Mouse (Mus musculus) frontal cortex, postnatal 25 days (tissue): ENCODE data around the gene Tgm4.

Experiments
- DNase-seq, 2 experiments: peaks; one replicate each; pipeline ENCODE4 v3.0.0; 2022; ENCODE audit warnings: low spot score in 2 of 2

Gene Tgm4

DNA sequence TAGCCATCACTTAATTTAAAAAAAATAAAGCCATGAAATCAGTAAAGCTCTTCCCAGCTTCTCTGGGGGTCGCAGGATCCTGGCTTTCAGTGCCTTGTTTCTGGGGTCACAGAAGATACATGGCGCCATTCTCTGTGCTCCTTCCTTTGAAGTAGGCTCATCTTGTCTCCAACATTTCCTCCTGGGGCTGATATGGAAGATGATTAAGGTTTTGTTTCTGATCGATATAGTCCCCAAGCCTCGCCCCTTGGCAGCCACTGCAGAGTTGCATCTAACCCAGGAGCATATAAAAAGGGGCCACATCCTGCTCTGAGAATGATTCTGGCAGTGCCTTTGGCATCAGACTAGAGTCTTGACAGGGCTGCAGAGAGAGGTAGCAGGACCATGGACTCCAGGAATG is at the start of gene Tgm4:
Gene Tgm4, plus strand, starts transcription at position 301 of the 400 bp plus-strand sequence.
- no peak for DNase-seq

DNA sequence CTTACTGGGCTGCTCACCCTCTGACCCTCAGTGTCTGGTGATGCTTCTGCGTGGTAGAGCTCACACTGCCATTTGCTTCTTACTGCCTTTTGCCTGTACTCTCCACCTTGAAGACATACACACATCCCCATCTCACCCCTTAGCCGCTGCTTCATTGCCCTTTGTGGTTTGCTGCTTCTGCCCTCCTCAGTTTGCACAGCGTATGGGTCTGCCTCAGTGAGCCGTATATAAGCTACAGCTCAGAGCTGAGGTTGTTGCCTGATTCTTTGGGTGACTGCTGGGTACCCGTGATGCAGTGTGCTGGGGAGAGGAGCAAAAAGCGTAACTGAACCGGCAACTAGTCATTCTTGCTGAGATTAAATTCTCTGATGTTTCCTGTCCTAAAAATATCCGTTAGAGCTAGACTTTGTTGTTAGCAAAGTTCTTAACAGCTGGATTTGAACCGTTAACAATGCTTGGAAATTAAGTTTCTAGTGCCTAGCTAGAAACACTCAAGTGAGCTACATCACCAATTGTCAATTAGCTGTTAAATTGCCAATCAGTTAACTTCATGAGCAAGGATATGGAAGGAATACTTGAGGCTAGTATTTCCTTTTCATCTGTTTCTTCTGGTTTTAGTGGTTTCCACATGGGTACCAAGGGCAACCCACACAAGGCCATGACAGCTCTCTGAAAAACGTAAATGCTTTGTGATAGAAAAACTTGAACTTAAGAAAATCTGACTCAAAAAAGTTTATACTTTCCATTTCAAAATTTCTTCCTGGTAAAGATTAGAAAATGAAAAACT is 35.9 kb upstream of the Tgm4 start:
- no peak for DNase-seq

DNA sequence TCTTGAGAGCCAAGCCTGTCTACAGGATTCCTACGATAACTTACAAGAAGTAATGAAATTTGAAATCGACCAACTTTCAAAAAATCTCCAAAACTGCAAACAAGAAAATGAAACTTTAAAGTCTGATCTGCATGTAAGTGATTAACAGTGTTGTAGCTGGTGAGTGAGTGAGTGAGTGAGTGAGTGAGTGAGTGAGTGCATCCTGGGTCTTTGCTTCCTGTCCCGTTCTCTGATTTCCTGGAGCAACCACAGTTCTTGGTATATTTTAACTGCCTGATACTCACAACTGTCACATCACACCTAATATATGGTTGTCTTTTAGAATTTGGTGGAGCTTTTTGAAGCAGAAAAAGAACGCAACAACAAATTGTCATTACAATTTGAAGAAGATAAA is 35.3 kb upstream of the Tgm4 start:
- DNase-seq, result no peak

DNA sequence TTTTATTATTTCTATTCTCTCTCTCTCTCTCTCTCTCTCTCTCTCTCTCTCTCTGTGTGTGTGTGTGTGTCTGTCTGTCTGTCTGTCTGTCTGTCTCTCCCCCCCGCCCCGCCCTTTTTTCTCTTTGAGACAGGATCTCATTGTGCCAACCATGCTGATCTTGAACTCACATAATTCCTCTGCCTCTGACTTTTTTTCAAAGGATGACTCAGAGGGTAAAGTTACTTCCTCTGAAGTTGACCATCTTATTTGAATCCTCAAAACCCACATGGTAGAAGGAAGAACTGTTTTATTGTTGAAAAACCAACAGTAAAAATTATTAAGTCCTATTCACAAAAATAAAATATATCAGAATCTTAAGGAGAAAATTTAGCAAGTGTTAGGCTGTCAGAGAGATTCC is 29.8 kb upstream of the Tgm4 start:
- no peak for DNase-seq

DNA sequence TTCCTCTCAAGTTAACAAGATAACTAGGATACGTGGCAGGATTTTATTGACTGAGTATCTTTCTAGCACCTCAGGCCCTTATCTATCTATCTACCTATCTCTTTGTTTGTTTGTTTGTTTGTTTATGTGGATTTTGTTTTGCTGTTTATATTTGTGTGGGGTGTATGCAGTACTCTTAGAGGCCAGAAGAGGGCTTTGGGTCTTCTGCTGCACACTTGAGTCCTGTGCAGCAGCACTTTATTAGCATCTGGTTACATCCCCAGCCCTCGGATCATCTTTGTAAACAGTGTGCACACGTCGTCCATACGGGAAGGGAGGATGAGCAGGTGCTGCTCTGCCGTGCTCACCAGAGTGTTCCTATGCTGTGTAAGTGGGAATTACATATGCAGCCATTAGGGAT is 28.5 kb upstream of the Tgm4 start:
- no peak for DNase-seq

DNA sequence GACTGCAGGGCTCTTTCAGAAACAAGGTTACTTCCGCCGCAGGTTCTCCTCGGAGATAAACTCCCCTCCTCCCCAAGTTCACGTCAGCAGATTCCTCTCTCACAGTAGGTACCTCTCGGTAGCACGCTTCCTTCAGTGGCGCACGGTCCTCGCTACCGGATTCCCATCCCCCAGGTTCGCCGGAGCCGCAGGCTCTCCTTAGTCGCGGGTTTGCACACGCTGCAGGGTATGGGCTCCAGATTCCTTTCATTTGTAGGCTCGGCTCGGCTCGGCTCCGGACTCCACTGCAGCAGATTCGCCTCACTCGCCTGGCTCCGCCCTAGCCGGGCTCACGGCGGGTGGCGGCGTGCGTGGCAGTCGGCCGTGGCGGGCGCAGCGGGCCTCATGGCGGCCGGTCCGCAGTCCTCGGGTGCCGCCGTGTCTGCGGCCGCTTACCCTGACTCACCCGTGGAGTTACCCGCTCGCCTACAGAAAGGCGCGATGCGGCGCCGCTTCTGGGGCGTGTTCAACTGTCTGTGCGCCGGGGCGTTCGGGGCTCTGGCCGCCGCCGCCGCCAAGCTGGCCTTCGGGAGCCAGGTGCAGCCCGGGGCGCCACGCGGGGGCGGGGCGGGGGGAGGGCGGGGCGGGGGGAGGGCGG is 13.4 kb upstream of the Tgm4 start, which contains the start of gene Tmem42:
Gene Tmem42, plus strand, starts transcription at position 332 of the 637 bp plus-strand sequence.
- DNase-seq, result peak; percentile 72 to 73

DNA sequence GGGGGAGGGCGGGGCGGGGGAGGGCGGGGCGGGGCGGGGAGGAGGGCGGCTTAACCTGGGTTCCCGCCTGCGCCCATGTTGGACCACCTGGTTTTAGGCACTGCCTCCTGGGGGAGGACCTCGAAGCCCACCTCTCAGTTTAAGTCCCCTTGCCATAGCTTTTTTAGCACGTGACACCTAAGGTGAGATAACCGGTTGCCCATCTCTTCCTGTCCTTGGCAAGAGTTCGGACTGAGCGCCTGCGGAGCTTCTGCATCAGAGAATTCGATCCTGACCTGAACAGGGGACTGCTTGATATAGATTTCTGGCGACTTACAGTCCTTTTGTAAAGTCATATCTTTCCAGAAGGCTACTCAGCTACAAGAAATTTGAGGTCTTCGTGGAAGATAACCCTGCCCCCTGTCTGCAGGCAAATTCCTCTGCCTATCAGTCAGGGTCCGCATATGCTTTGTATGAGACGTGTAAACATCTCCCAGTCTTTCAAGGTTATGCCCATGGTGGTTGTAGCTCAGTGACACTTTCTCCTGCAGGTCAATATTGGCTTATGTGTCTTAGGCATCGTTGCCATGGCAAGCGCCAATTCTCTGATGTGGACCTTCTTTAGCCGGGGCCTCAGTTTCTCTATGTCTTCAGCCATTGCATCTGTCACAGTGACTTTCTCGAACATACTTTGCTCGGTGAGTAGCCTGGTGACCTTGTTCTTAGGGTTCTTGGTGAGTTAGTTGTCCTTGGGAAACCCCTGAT is 12.7 kb upstream of the Tgm4 start:
- DNase-seq, result no peak

DNA sequence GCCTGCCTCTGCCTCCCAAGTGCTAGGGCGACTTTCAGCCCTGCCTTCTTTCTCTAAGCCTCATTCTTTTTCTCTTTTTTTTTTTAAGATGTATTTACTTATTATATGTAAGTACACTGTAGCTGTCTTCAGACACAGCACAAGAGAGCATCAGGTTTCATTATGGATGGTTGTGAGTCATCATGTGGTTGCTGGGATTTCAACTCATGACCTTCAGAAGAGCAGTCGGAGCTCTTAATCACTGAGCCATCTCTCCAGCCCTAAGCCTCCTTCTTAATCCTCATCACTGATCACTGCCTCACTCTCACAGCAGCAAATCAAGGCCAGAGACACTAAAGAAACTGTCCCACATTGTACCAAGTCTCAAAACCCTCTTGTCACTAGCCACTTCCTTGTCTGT is 10.3 kb upstream of the Tgm4 start:
- DNase-seq, result no peak

DNA sequence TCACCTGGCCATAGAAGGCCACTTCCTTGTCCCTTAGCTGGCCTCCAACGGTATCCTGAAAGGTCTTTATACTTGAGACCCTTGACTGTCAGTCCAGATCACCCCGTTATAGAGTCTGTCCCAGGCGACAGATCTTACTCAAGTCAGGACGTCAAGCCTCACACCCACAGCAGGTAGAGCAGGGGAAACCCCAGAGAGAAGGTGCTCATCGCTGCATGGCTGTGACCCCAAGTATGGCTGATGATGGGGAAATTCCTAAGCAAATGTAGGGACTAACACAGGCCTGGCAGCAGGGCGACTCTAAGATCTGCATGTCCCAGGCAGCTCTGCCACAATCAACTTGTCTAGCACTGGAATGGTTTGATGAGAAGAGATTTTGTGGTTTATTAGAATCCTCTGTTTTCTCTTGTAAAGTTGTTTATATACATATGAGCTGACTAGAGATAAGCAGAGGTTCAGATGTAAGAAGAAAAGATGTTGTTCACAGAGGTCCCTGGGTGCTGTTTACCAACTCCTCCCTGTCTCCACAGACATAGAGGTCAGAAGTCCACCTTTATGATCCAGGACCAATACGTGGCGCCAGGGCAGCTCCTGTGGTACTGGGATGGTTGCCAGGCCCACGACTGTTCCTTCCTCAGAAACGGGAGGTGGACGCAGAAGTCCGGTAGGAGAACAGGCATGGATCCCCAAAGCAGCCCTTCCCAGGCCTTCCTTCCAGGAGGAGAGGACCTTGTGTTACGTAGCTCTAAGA is 2.9 kb upstream of the Tgm4 start:
- no peak for DNase-seq

DNA sequence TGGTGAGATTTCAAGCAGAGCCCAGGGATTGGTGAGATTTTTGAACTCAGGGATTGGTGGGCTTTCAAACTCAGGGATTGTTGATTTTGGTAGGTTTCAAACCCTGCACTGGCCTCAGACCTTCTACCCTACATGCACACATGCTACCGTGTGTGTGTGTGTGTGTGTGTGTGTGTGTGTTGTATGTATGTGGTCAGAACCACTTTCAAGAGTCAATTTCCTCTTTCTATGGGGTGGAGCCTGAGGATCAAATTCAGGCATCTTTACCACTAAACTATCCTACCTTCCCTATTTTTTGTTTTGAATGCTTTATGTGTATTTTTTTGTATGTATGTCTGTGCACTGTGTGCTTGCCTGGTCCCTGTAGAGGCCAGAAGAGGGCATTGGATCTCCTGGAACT is 13.1 kb downstream of the Tgm4 start:
- no peak for DNase-seq

DNA sequence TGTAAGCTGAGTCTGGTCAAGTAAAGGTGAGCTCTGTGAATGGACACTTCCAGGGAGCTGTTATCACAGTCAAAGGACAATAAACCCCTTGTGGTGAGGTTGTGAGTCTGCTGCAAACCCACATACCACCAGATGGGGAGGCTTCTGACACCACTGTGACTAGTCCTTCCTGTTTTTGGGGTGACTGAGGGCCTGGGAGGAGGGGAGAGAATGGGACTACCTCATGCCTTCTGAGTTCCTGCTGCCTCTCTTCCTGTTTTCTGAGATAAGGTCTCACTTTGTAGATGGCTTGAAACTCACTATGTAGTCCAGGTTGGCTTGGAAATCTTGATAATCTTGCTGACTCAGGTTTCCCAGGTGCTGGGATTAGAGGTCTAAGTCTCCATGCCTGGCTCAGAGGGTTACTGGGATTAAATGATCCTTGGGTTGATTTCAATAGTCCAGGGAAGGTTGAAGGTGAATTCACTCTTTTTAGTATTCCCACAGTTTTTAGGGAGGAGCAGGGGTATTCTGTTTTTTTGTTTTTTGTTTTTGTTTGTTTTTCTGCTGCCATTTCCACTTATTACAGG is 24.3 kb downstream of the Tgm4 start:
- no peak for DNase-seq

DNA sequence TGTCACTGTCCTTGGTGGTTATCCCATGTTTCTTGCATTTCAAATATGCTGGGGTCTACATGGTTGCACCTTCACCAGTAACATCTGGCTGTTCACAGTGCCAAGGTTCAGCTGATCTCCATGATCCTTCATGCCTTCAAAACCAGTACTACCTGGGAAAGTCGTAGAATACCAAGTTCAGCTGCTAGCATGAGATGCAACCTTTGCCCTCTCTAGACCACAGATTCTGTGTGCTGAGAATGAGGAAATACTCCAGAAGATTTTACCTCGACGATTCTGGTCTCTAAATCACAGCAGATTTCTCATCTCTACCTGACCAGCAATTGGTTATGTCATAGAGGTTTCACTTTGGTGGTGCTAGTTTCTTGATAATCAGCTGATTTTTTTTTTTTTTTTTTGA is 25.6 kb downstream of the Tgm4 start:
- no peak for DNase-seq

DNA sequence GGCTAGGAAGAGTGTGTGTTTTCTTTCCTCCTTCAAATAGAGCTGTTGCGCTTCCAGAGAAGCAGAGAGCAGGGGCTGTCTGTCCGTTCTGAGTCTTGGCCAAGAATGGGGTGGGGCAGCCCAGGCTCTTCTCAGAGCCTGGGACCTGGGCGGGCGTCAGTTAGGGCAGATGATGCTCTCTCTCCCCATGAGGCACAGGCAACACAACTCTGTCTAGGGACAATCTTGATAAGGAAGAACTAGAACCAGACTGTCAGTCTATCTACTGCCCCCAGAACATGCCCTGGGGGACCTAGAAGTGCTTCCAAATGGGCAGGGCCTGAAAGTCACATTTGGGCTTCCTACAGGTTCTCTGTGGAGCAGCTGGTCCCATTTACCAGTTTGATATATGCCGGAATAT is 44.6 kb downstream of the Tgm4 start:
- DNase-seq, result no peak

DNA sequence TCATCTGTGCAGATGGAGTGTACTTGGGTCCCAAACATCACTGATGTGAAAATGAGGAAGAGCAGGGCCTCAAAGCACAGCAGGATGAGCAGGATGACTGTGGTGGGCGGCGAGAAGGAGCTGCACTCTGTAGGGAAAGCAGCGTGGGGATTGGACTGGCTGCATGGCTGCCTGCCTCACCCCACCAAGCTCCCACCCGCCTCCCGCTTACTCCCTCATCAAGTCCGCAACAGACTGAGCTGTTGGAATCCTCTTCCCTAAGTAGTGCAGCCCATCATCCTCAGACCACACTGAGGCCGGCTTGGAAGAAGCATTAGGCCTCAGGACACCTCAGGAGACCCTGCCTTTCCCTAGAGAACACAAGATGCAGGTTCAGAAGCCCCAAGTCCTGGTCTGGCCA is 45.8 kb downstream of the Tgm4 start:
- DNase-seq, result no peak

DNA sequence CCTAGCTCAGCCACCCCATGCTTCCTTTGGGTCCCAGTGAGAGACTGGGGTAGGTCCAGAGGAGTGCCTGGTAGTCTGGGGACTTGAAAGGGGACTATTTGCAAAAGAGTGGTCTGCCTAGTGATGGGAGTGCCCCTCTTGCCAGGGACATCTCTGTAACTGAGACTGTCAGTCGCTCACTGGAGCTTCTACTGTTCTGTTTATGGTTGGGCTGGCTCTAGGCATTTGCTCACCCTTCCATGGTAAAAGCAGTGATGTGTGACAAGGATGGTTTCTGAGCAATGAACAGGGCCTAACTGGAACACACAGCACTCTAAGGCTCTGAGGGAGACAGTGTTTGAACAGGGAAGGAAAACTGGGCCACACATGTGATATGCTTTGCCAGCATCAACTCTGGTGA is 46.3 kb downstream of the Tgm4 start:
- DNase-seq, result no peak

DNA sequence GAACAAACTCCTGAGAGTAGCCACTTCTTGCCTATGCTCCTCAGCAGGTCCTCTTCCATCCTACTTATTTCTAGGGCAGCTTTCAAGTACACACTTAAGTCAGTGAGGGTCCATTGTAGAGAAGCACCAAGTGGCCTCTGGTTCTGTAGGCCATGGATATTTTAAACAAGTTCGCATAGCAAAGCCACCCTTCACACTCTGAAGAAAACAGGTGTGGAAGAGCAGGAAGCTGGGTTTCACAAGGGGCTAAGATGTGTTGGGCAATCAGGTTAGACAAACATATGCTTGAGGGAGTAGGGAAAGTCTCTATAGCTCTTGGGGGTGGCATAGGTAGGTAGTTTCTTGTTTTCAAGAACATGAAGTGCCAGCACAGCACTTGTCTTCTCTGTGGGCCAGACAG is 50.8 kb downstream of the Tgm4 start:
- no peak for DNase-seq

DNA sequence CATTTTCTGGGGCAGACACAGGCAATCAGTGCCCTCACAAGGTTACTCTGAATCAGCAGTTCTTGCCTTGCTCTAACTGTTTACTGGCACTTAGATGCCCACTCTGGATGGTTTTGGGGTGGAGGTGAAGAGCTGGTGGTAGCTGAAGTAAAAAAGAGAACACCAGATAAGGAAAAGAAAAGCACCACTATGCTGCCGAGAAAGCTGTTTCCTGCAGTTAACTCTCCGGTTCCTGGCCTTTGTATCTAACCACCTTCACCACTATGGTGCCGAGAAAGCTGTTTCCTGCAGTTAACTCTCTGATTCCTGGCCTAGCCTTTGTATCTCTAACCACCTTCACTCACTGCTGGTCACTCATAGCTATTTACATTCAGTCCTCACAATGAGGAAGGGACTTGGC is 53.0 kb downstream of the Tgm4 start:
- DNase-seq, result no peak

DNA sequence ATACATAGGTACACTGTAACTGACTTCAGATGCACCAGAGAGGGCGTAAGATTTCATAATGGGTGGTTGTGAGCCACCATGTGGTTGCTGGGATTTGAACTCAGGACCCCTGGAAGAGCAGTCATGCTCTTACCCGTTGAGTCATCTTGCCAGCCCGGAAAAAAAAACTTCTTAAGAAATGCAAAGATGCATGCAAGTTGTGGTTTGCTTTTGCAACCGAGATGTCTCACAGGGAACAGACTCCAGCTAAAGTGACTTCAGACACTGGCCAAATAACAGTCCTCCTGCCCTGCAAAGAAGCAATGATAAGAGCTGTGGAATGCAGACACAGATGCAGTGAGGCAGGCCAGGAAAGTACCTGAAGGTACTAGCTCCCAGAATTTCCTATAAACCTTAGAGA is 56.3 kb downstream of the Tgm4 start:
- no peak for DNase-seq

DNA sequence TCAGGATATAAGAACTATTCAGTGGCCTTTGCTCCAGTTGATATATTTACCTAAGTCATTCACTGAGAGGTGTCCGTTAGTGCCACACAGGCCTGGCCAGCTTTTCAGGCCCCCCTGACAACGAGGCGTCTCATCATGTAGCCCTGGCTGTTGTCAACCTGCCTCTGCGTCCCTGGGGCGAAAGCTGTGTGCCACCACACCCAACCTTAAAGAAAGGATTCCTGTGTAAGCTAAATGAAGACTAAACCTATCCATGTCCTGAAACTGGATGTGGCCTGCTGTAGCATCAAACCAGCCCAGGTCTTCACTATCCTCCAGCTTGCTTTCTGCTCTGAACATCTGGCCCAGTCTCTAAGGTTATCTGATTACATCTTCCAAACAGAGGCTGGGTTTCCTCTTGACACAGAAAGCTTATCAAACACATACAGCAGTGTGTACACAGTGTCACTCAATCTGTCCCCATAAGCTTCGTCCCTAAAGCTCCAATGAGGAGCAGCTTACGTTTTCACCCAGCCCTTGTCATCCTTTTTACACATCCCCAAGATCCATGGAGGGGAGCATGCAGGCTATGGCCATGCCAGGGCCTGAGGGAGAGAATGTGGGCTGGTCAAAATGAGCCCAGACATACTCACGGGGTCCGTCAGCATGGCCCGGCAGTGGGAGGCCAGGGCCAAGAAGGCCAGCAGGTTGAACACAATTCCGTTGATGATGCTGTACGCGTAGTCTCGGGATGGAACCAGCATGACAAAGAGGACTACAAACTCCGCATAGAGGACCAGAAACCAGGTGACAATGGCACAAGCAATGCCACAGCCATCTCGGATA is 65.3 kb downstream of the Tgm4 start:
- DNase-seq, result no peak

DNA sequence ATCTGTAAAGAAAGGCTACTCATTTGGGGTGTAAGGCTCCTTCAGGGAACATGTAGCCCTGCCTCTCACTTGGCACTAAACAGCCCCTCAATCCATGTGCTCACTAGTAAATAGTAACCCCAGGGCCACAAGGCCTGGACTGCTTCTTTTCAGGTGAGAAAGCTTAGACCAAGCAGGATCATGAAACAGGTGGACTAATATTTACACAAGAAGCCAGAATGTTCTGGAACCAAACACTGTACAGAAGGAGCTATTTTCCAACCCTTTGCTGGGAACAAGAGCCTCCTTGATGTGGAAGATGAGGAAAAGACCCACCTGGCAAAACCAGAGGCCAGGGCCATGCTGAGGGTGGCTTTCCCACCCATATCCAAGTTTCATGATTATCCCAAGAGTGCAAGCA is 68.9 kb downstream of the Tgm4 start:
- no peak for DNase-seq

DNA sequence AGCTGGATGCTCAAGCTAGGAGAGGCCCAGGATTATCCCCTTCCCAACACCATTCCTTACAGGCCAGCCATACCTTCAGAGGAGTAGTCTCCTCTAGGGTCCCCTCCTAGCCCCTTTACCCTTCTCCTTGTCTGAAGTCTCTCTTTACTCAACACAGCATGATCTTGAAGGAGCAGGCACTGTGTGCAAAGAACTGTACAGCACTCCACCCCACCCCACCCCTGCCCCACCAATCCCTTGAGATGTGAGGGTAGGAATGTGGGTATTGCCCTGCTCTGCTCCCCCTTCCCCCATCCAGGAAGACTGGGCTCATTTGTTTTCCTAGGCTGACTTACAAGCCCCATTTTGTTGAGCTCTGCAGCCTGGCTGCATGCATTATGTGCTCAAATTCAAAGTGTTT is 69.8 kb downstream of the Tgm4 start:
- no peak for DNase-seq
